Mouse (Mus musculus): Measurements from ENCODE around the gene Sgms2. TPM values are rescaled to one million over a fixed set of nuclear protein-coding genes. Genes with fewer than 3 reads are reported as not detected.

Sgms2 gene
- polyA plus RNA-seq, 1 experiment from 2014 or later = 4.1 TPM

DNA sequence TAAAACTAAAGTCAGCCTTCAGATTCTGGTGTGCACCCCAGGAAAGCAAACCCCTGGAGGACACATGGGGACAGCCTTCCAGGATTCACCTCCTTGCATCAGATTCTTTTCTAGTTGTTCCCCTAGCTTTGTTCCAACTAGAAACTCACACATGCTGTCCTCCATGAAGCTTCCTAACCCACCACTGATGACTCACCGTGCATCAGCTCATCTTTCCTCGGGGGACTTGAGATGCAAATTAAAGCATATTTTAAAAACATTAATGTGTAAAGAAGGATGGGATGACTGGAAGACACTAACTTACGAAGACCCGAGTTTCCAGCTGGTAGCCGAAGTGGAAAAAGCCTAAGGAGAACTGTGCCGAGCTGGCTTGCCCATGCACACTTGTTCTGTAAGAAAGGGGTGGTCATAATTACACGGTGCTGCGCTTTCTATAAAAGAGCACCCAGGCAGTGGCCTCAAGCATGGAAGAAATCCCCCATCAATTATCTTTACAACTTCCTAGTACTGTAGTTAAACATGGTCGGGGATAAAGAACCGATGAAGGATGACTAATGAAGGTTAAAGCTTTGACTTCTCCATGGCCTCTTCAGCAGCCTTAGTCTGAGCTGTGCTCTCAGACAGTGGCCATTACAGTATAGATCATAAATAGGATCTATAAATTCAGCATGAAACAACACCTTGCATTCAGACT lies 10.6 kb upstream of the Sgms2 start:
- Histone ChIP-seq H3K4me3 (ENCODE audit: low read depth, low read length) (no peak overlapping the region), H3K27ac (ENCODE audit: low read length) (no peak overlapping the region), H3K9me3 (ENCODE audit: low read length) (no peaks in the 10 kb centered on the region), H3K4me1 (ENCODE audit: insufficient read depth, low read depth, low read length) (no peaks in the 10 kb centered on the region), H3K36me3 (ENCODE audit: insufficient read depth, low read length) (no peaks in the 10 kb centered on the region), H3K27me3 (replicated peaks; ENCODE audit: insufficient read depth, low read length) (no peaks in the 10 kb centered on the region), H3K9ac (replicated peaks; ENCODE audit: low read depth) (no peak overlapping the region), H3K4me2 (replicated peaks; ENCODE audit: low read depth, low read length) (no peak overlapping the region)
- DNase-seq (ENCODE audit: low spot score) (no peak), ATAC-seq (no peak)
- no peak for TF ChIP-seq EP300 (IDR thresholded peaks at IDR 0.05)
- no peak for TF ChIP-seq CTCF (IDR thresholded peaks at IDR 0.05)
- WGBS = 85% methylated on average over 10 of the region's 10 CpGs

DNA sequence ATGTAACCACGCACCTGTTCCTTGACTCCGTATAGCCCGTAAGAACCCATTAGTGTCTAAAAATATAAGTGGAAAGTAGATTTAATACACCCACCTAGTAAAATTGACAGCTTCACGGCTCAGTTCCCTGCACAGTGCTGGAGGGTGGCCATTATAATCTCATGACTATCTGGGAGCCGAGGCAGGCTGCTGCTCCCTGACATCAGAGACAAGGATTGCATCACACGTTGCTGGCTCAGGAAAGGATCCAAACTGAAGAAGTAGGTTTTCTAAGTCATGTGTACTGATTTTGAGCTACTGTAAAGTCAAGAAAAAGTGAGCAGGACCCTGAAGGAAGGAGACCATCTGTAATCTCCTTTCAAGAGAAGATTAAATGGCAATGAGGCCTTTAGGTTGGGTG lies 8.4 kb upstream of the Sgms2 start:
- no peaks in the 10 kb centered on the region for H3K36me3 ChIP-seq (ENCODE audit: insufficient read depth, low read length)
- no peaks in the 10 kb centered on the region for H3K4me1 ChIP-seq (ENCODE audit: insufficient read depth, low read depth, low read length)
- TF ChIP-seq CTCF (IDR thresholded peaks at IDR 0.05) = no peak
- TF ChIP-seq EP300 (IDR thresholded peaks at IDR 0.05) = no peak
- no peak overlapping the region for H3K4me3 ChIP-seq (ENCODE audit: low read depth, low read length)
- no peaks in the 10 kb centered on the region for H3K27me3 ChIP-seq (replicated peaks; ENCODE audit: insufficient read depth, low read length)
- no peaks in the 10 kb centered on the region for H3K9me3 ChIP-seq (ENCODE audit: low read length)
- no peak overlapping the region for H3K9ac ChIP-seq (replicated peaks; ENCODE audit: low read depth)
- H3K27ac ChIP-seq (ENCODE audit: low read length) = no peak overlapping the region
- no peak overlapping the region for H3K4me2 ChIP-seq (replicated peaks; ENCODE audit: low read depth, low read length)
- 74% methylated on average over 6 of the region's 6 CpGs for WGBS
- ATAC-seq = no peak
- no peak for DNase-seq (ENCODE audit: low spot score)

DNA sequence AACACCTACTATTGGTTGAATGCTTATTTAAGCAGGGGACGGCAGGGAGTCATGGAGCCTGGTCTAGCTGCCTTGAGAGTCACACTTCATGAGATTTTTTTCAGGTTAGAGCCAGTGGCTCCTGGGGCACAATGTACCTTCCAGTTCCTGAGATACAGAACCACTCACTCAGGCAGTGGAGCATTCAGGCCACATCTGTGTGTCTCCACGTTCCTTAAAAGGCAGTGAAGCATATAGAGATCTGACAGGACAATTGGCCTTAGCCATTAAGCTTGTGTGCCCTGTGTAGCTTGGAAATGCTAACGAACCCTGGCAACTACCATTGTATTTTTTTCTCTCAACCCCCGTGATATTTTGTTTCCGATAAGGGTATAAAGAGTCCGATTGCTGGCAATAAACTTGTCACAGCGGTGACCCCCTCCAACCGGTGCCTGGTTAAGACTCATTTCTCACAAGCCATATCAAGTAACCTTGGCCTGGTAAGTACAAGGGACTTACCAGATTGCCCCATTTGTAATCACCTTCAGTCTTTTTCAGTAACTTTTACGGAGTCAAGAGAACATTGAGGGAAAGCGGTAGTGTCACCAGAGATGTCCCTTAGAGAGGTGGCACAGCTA lies 5.4 kb upstream of the Sgms2 start:
- DNase-seq (ENCODE audit: low spot score) (no peak), ATAC-seq (no peak)
- no peak overlapping the region for H3K4me2 ChIP-seq (replicated peaks; ENCODE audit: low read depth, low read length)
- H3K9me3 ChIP-seq (ENCODE audit: low read length) = no peaks in the 10 kb centered on the region
- H3K36me3 ChIP-seq (ENCODE audit: insufficient read depth, low read length) = no peaks in the 10 kb centered on the region
- H3K27ac ChIP-seq (ENCODE audit: low read length) = no peak overlapping the region
- H3K4me3 ChIP-seq (ENCODE audit: low read depth, low read length) = no peak overlapping the region
- no peaks in the 10 kb centered on the region for H3K27me3 ChIP-seq (replicated peaks; ENCODE audit: insufficient read depth, low read length)
- 78% methylated on average over 10 of the region's 10 CpGs for WGBS
- TF ChIP-seq CTCF (IDR thresholded peaks at IDR 0.05) (no peak), EP300 (IDR thresholded peaks at IDR 0.05) (no peak)
- H3K9ac ChIP-seq (replicated peaks; ENCODE audit: low read depth) = no peak overlapping the region
- no peaks in the 10 kb centered on the region for H3K4me1 ChIP-seq (ENCODE audit: insufficient read depth, low read depth, low read length)

DNA sequence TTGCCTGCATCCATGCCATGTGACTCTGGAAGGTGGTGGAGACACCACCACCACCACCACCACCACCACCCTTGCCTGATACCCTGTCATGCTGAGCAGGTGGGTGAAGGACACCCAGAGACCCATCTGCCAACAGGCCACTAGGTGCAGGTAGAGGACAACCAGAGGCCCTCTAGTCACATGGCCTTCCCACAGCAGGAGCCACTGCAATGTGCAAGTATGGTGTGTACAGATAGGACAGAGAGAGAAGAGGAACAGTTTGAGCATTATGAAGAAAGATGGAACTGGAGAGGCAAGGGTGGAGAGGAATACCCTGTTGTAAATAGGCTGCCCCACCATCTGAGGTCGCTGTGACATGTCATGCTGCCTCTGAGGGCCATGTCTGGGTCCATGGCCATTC lies 3.9 kb upstream of the Sgms2 start:
- Histone ChIP-seq H3K4me1 (ENCODE audit: insufficient read depth, low read depth, low read length) (no peaks in the 10 kb centered on the region), H3K9me3 (ENCODE audit: low read length) (no peaks in the 10 kb centered on the region), H3K36me3 (ENCODE audit: insufficient read depth, low read length) (no peaks in the 10 kb centered on the region), H3K4me3 (ENCODE audit: low read depth, low read length) (no peak overlapping the region), H3K27me3 (replicated peaks; ENCODE audit: insufficient read depth, low read length) (no peaks in the 10 kb centered on the region), H3K9ac (replicated peaks; ENCODE audit: low read depth) (no peak overlapping the region), H3K27ac (ENCODE audit: low read length) (no peak overlapping the region), H3K4me2 (replicated peaks; ENCODE audit: low read depth, low read length) (no peak overlapping the region)
- ATAC-seq (no peak), DNase-seq (ENCODE audit: low spot score) (no peak)
- no peak for TF ChIP-seq CTCF (IDR thresholded peaks at IDR 0.05)
- TF ChIP-seq EP300 (IDR thresholded peaks at IDR 0.05) = no peak
- WGBS = 50% methylated on average over 1 of the region's 1 CpGs

DNA sequence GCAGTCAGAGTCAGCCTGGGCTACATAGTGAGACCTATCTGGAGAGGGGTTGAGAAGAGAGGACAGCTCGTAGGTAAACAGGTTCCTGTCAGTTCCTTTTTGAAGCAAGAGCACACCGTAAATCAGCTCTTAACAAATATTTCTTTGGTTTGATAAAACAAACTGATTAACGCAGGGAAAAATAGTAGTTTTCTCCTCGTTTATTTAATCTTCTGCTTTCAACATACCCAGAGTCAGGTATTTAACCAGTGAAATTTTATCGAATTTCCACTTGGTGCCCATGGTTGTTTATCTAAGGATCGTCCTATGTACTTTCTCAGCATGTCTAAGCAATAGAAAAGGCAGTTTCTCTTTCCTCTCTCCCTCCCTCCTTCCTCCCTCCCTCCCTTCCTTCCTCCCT lies 2.0 kb upstream of the Sgms2 start:
- Histone ChIP-seq H3K27me3 (replicated peaks; ENCODE audit: insufficient read depth, low read length) (no peaks in the 10 kb centered on the region), H3K36me3 (ENCODE audit: insufficient read depth, low read length) (no peaks in the 10 kb centered on the region), H3K4me1 (ENCODE audit: insufficient read depth, low read depth, low read length) (0 out of 2 replicates have a peak, but pooled peaks cover 3% of the 10 kb centered on the region), H3K4me3 (ENCODE audit: low read depth, low read length) (no peak overlapping the region), H3K9ac (replicated peaks; ENCODE audit: low read depth) (no peak overlapping the region), H3K9me3 (ENCODE audit: low read length) (no peaks in the 10 kb centered on the region), H3K27ac (ENCODE audit: low read length) (no peak overlapping the region), H3K4me2 (replicated peaks; ENCODE audit: low read depth, low read length) (no peak overlapping the region)
- ATAC-seq = no peak
- WGBS = 31% methylated on average over 6 of the region's 6 CpGs
- no peak for DNase-seq (ENCODE audit: low spot score)
- TF ChIP-seq EP300 (IDR thresholded peaks at IDR 0.05) (no peak), CTCF (IDR thresholded peaks at IDR 0.05) (no peak)

DNA sequence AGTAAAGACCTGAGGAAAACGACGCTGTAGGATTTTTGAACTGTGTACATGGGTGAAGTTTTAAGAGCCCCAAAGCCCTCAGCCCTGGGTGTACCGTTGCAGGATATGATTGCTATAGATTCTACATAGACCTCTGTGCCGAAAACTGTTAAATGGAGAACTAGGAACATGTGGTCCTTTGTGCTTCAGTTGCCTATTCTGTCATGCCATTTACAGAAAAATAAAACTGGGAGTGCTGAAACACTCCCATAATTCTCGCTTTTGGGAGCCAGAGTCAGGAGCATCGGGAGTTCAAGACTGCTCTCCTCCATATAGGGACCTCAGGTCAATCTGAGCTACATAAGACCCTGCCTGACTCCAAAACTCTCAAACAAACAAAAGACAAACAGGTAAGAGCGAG lies 769 bp upstream of the Sgms2 start:
- Histone ChIP-seq H3K4me2 (replicated peaks; ENCODE audit: low read depth, low read length) (no peak overlapping the region), H3K36me3 (ENCODE audit: insufficient read depth, low read length) (no peaks in the 10 kb centered on the region), H3K9ac (replicated peaks; ENCODE audit: low read depth) (no peak overlapping the region), H3K9me3 (ENCODE audit: low read length) (no peaks in the 10 kb centered on the region), H3K27ac (ENCODE audit: low read length) (no peak overlapping the region), H3K4me3 (ENCODE audit: low read depth, low read length) (no peak overlapping the region), H3K27me3 (replicated peaks; ENCODE audit: insufficient read depth, low read length) (peaks cover 8% of the 10 kb centered on the region; the same call in 1 of the 2 replicates), H3K4me1 (ENCODE audit: insufficient read depth, low read depth, low read length) (0 out of 2 replicates have a peak, but pooled peaks cover 3% of the 10 kb centered on the region)
- DNase-seq (ENCODE audit: low spot score) = no peak
- TF ChIP-seq EP300 (IDR thresholded peaks at IDR 0.05) = no peak
- TF ChIP-seq CTCF (IDR thresholded peaks at IDR 0.05) = no peak
- no peak for ATAC-seq
- WGBS = 91% methylated on average over 7 of the region's 7 CpGs

All from lung, postnatal 0 days (tissue).